Mouse (Mus musculus) gastrocnemius, postnatal 4 days (tissue): ENCODE measurements around the gene Camta1. TPM values are rescaled to one million over a fixed set of nuclear protein-coding genes. Genes with fewer than 3 reads are reported as not detected.

Source experiments
- DNase-seq, 2 experiments: peaks; one replicate each; pipeline ENCODE4 v3.0.0; 2021 to 2022; ENCODE audit warnings: low spot score in 2 of 2, mixed read lengths in 2 of 2
- total RNA-seq, 2 experiments: library from RNA; stranded (reverse); gene quantifications; 2 replicates each; pipeline ENCODE4 v1.2.3; 2021

The Camta1 gene
- total RNA-seq, 2 experiments from 2014 or later = 87.9 to 105 TPM

GRCm38 (mm10) chr4:151408246-151408645 is 453.4 kb downstream of the Camta1 start:
- DNase-seq = peak in 1 of 2 experiments; percentile 23

GRCm38 (mm10) chr4:151407129-151407528 is 454.5 kb downstream of the Camta1 start:
- no peak for DNase-seq

- DNase-seq = peak in 1 of 2 experiments; percentile 29
Measured at GRCm38 (mm10) chr4:151404581-151405256, 457.0 kb downstream of the Camta1 start.

- no peak for DNase-seq
Measured at GRCm38 (mm10) chr4:151401685-151402397, 459.8 kb downstream of the Camta1 start.

GRCm38 (mm10) chr4:151396536-151396935 is 465.1 kb downstream of the Camta1 start:
- no peak for DNase-seq

GRCm38 (mm10) chr4:151389345-151389744 is 472.3 kb downstream of the Camta1 start:
- DNase-seq = no peak

GRCm38 (mm10) chr4:151386701-151387451 is 474.8 kb downstream of the Camta1 start:
- no peak for DNase-seq

GRCm38 (mm10) chr4:151385985-151386700 is 475.5 kb downstream of the Camta1 start:
- DNase-seq = no peak

GRCm38 (mm10) chr4:151377731-151378130 is 483.9 kb downstream of the Camta1 start:
- DNase-seq = no peak

GRCm38 (mm10) chr4:151376234-151376633 is 485.4 kb downstream of the Camta1 start:
- DNase-seq = no peak

GRCm38 (mm10) chr4:151372855-151373566 is 488.7 kb downstream of the Camta1 start:
- no peak for DNase-seq

GRCm38 (mm10) chr4:151366941-151367545 is 494.6 kb downstream of the Camta1 start:
- DNase-seq = no peak

- DNase-seq = no peak
Measured at GRCm38 (mm10) chr4:151360976-151361673, 500.6 kb downstream of the Camta1 start.

GRCm38 (mm10) chr4:151355505-151355904 is 506.2 kb downstream of the Camta1 start:
- no peak for DNase-seq

- DNase-seq = no peak
Measured at GRCm38 (mm10) chr4:151352791-151353190, 508.9 kb downstream of the Camta1 start.

GRCm38 (mm10) chr4:151352249-151352648 is 509.4 kb downstream of the Camta1 start:
- DNase-seq = no peak

GRCm38 (mm10) chr4:151351757-151352156 is 509.9 kb downstream of the Camta1 start:
- no peak for DNase-seq

- DNase-seq = no peak
Measured at GRCm38 (mm10) chr4:151347620-151348019, 514.1 kb downstream of the Camta1 start.

GRCm38 (mm10) chr4:151346673-151347072 is 515.0 kb downstream of the Camta1 start:
- DNase-seq = no peak

- no peak for DNase-seq
Measured at GRCm38 (mm10) chr4:151344811-151345210, 516.9 kb downstream of the Camta1 start.
